Mouse (Mus musculus) myocyte (in vitro differentiated cells): Measurements from ENCODE around the gene Milr1.

Source experiments
- CEBPB ChIP-seq: IDR thresholded peaks from 2 replicates; pipeline ENCODE4 v1.6.1; 2011; ENCODE audit warnings: mild to moderate bottlenecking, moderate library complexity; ENCODE audit not compliant: poor library complexity, insufficient read depth, severe bottlenecking
- E2F4 ChIP-seq: IDR thresholded peaks from one replicate; pipeline ENCODE4 v1.6.1; 2011; ENCODE audit warnings: mild to moderate bottlenecking, control low read depth, moderate library complexity; ENCODE audit not compliant: insufficient read depth
- MAX ChIP-seq: IDR thresholded peaks from one replicate; pipeline ENCODE4 v1.6.1; 2011; ENCODE audit warnings: low read depth, mild to moderate bottlenecking, control low read depth
- POLR2A ChIP-seq: IDR thresholded peaks from one replicate; pipeline ENCODE4 v1.6.1; 2011; ENCODE audit warnings: low read depth, mild to moderate bottlenecking, control low read depth, moderate library complexity; ENCODE audit not compliant: insufficient read length
- POLR2AphosphoS2 ChIP-seq: IDR thresholded peaks from one replicate; pipeline ENCODE4 v1.6.1; 2011; ENCODE audit warnings: low read depth, control low read depth; ENCODE audit not compliant: insufficient read length

DNA sequence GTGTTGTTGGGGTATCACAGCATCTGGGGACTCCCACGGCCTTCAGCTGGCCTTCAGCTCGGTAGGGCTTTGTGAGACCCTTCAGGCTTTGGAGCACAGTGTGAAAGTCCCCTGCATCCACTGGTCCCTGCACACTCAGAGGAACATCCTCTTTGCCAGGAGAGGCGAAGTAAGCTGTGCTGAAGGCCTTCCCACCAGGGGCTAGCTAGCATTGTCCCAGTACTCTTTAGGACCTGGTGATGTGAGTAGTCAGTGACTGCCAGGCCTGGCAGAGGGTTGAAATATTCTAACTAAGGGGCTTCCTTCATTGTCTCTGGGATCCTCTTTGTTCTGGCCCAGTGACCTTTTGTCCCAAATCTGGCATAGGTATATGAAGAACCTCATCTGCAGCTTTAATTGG is 14.4 kb upstream of the Milr1 start:
- TF ChIP-seq POLR2AphosphoS2 (no peak), POLR2A (no peak), E2F4 (no peak), CEBPB (no peak), MAX (no peak)
